Mouse (Mus musculus): Measurements from ENCODE around the gene Topbp1.

DNA sequence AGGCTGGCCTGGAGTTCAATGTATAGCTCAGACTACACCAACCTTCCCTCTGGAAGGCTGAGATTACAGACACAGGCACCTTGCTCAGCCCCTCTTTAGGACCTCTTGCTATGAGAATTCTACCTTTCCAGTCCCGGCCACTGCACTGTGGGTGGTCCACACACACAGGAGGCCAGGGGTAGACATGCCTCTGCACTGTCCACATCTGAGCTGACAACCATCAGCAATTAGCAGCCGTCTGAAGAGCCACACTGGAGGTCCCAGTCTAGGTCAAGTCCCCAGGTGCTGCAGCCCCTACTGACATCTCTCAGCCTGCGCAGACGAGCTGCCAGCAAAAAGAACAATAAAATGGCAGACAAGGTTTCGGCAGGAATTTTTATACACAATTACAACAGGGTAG lies 81.6 kb downstream of the Topbp1 start:
- TF ChIP-seq CTCF (IDR thresholded peaks at IDR 0.05; ENCODE audit: control insufficient read depth, insufficient read depth, insufficient read length) = no peak
- TF ChIP-seq FOSL1 (IDR thresholded peaks at IDR 0.05; ENCODE audit: insufficient read depth, low read length, poor library complexity, severe bottlenecking) = no peak
- TF ChIP-seq USF1 (IDR thresholded peaks at IDR 0.05; ENCODE audit: low read depth) = no peak
- TF ChIP-seq CEBPB (IDR thresholded peaks at IDR 0.05; ENCODE audit: low read depth) = no peak
- no peak for TF ChIP-seq MAX (IDR thresholded peaks at IDR 0.05)
- TF ChIP-seq MYOD1 (IDR thresholded peaks at IDR 0.05; ENCODE audit: control insufficient read depth, insufficient read length, low read depth) = no peak
